Mouse (Mus musculus): ENCODE measurements around the gene Actl10. TPM values are rescaled to one million over a fixed set of nuclear protein-coding genes. Genes with fewer than 3 reads are reported as not detected.
A peak's percentile ranks its signal among the peaks of the same experiment; 100 is the strongest.

The Actl10 gene
- polyA plus RNA-seq, 1 experiment from 2014 or later, result 0.62 TPM

DNA sequence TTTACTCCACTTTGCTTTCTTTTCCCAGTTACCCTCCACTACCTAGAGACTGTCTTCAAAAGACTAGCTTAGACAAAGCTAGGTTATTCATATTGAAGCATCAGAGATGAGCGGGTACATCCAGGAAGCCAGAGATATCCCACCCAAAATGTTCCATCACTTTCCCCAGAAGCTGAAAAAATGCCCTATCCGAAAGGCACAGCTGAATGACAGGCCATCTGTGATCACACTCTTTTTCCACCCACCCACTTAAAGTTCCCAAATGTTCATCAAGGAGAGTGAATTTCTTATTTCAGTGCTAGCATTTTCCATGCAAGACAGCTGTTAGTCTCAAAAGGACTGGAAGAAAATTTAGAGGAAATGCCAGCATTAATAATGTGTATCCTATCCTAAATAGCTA lies 26.3 kb upstream of the Actl10 start:
- ATAC-seq (ENCODE audit: low read depth), result no peak
- WGBS, result 90% methylated on average over 2 of the region's 2 CpGs
- no peak overlapping the region for H3K27ac ChIP-seq (ENCODE audit: low read depth, low read length)
- H3K4me3 ChIP-seq (ENCODE audit: low read depth, low read length), result no peak overlapping the region
- H3K9ac ChIP-seq (replicated peaks; ENCODE audit: low read depth, low read length), result no peak overlapping the region
- no peaks in the 10 kb centered on the region for H3K4me1 ChIP-seq (ENCODE audit: control insufficient read depth, insufficient read depth, low read length)
- no peak overlapping the region for H3K4me2 ChIP-seq (ENCODE audit: low read depth, low read length)
- H3K27me3 ChIP-seq (ENCODE audit: control insufficient read depth, insufficient read depth, low read length), result no peaks in the 10 kb centered on the region
- peaks cover 14% of the 10 kb centered on the region for H3K36me3 ChIP-seq (ENCODE audit: control insufficient read depth, insufficient read depth, low read length)
- no peaks in the 10 kb centered on the region for H3K9me3 ChIP-seq (ENCODE audit: control insufficient read depth, low read length)

- Histone ChIP-seq H3K9me3 (ENCODE audit: control insufficient read depth, low read length) (no peaks in the 10 kb centered on the region), H3K36me3 (ENCODE audit: control insufficient read depth, insufficient read depth, low read length) (peaks cover 20% of the 10 kb centered on the region), H3K4me3 (ENCODE audit: low read depth, low read length) (no peak overlapping the region), H3K4me2 (ENCODE audit: low read depth, low read length) (no peak overlapping the region), H3K27ac (ENCODE audit: low read depth, low read length) (no peak overlapping the region), H3K27me3 (ENCODE audit: control insufficient read depth, insufficient read depth, low read length) (no peaks in the 10 kb centered on the region), H3K4me1 (ENCODE audit: control insufficient read depth, insufficient read depth, low read length) (no peaks in the 10 kb centered on the region), H3K9ac (replicated peaks; ENCODE audit: low read depth, low read length) (no peak overlapping the region)
- WGBS, result 88% methylated on average over 3 of the region's 3 CpGs
- no peak for ATAC-seq (ENCODE audit: low read depth)
Measured at GRCm38 (mm10) chr2:154526531-154526930, 25.0 kb upstream of the Actl10 start.

DNA sequence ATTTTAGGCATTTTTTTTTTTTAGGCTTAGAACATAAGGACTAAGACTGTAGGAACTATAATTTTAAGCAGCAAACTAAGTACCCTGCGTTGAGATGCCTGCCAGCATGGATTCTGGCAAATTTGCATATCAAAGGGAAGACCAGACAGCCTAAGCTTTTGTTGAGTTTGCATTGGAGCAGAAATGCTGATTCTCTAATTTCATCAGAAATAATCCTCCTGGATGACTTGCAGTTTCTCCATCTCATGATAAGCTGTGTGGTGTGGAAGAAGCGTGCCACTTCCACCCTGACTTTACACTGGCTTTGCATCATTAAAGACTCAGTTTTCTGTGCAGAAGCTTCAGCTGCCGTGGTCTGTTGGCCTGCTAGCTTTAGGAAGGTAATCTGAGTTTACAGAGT lies 18.7 kb upstream of the Actl10 start:
- Histone ChIP-seq H3K9ac (replicated peaks; ENCODE audit: low read depth, low read length) (no peak overlapping the region), H3K27ac (ENCODE audit: low read depth, low read length) (no peak overlapping the region), H3K9me3 (ENCODE audit: control insufficient read depth, low read length) (no peaks in the 10 kb centered on the region), H3K36me3 (ENCODE audit: control insufficient read depth, insufficient read depth, low read length) (peaks cover 31% of the 10 kb centered on the region), H3K4me2 (ENCODE audit: low read depth, low read length) (no peak overlapping the region), H3K27me3 (ENCODE audit: control insufficient read depth, insufficient read depth, low read length) (no peaks in the 10 kb centered on the region), H3K4me1 (ENCODE audit: control insufficient read depth, insufficient read depth, low read length) (no peaks in the 10 kb centered on the region), H3K4me3 (ENCODE audit: low read depth, low read length) (no peak overlapping the region)
- no peak for ATAC-seq (ENCODE audit: low read depth)
- WGBS, result 48% methylated on average over 3 of the region's 3 CpGs

- Histone ChIP-seq H3K4me2 (ENCODE audit: low read depth, low read length) (no peak overlapping the region), H3K9me3 (ENCODE audit: control insufficient read depth, low read length) (no peaks in the 10 kb centered on the region), H3K27me3 (ENCODE audit: control insufficient read depth, insufficient read depth, low read length) (no peaks in the 10 kb centered on the region), H3K4me1 (ENCODE audit: control insufficient read depth, insufficient read depth, low read length) (peaks cover 7% of the 10 kb centered on the region; the same call in 1 of the 2 replicates), H3K4me3 (ENCODE audit: low read depth, low read length) (no peak overlapping the region), H3K36me3 (ENCODE audit: control insufficient read depth, insufficient read depth, low read length) (peaks cover 26% of the 10 kb centered on the region), H3K9ac (replicated peaks; ENCODE audit: low read depth, low read length) (no peak overlapping the region), H3K27ac (ENCODE audit: low read depth, low read length) (no peak overlapping the region)
- no peak for ATAC-seq (ENCODE audit: low read depth)
- 94% methylated on average over 12 of the region's 12 CpGs for WGBS
Measured at GRCm38 (mm10) chr2:154534704-154535270, 16.8 kb upstream of the Actl10 start.

DNA sequence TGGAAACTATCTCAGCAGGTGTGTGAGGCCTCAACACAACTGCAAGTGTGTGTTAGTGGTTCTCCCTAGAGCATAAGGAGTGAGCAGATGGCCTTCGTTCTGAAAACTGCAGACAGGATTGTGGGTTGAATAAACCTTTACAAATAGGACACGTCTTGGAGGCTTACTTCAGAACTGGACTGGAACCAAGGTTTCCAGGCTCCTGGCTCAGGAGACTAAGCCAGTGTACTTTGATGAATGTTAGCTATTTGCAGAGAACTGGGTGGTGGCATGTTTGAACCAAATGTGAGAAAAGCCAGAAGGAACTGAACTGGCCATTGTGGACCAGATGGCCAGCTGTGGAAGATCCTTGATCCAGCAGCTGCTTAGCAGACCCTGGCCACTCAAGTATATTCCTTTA lies 13.3 kb upstream of the Actl10 start:
- Histone ChIP-seq H3K4me3 (ENCODE audit: low read depth, low read length) (no peak overlapping the region), H3K9ac (replicated peaks; ENCODE audit: low read depth, low read length) (no peak overlapping the region), H3K27me3 (ENCODE audit: control insufficient read depth, insufficient read depth, low read length) (no peaks in the 10 kb centered on the region), H3K4me1 (ENCODE audit: control insufficient read depth, insufficient read depth, low read length) (peaks cover 7% of the 10 kb centered on the region; the same call in 1 of the 2 replicates), H3K9me3 (ENCODE audit: control insufficient read depth, low read length) (no peaks in the 10 kb centered on the region), H3K4me2 (ENCODE audit: low read depth, low read length) (no peak overlapping the region), H3K27ac (ENCODE audit: low read depth, low read length) (no peak overlapping the region), H3K36me3 (ENCODE audit: control insufficient read depth, insufficient read depth, low read length) (peaks cover 13% of the 10 kb centered on the region)
- 38% methylated on average over 2 of the region's 2 CpGs for WGBS
- ATAC-seq (ENCODE audit: low read depth), result no peak

DNA sequence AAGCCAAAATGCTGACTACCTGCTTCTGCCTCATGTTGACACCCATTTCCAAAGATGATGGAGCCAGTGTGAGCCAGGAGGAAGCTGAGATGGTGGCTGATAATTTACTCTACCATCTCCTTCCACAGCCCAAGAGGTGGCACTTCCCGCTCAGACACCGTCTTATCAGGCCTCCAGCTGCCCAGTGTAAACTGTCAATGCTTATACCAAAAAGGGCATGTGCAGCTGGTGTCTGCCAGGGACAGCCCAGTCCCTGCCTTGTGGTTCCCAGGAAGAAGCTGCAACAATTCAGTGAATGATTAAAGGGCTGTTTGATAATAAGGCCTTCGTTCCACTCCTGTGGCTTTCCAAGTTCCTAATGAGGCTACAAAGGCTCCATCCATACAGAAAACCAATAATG lies 12.9 kb upstream of the Actl10 start:
- Histone ChIP-seq H3K27me3 (ENCODE audit: control insufficient read depth, insufficient read depth, low read length) (no peaks in the 10 kb centered on the region), H3K4me1 (ENCODE audit: control insufficient read depth, insufficient read depth, low read length) (peaks cover 7% of the 10 kb centered on the region; the same call in 1 of the 2 replicates), H3K9ac (replicated peaks; ENCODE audit: low read depth, low read length) (no peak overlapping the region), H3K36me3 (ENCODE audit: control insufficient read depth, insufficient read depth, low read length) (peaks cover 13% of the 10 kb centered on the region), H3K4me2 (ENCODE audit: low read depth, low read length) (no peak overlapping the region), H3K9me3 (ENCODE audit: control insufficient read depth, low read length) (no peaks in the 10 kb centered on the region), H3K4me3 (ENCODE audit: low read depth, low read length) (no peak overlapping the region), H3K27ac (ENCODE audit: low read depth, low read length) (0 out of 2 replicates have a peak overlapping the region, but pooled peaks have one; percentile 16)
- ATAC-seq (ENCODE audit: low read depth), result no peak
- 26% methylated on average over 3 of the region's 3 CpGs for WGBS

DNA sequence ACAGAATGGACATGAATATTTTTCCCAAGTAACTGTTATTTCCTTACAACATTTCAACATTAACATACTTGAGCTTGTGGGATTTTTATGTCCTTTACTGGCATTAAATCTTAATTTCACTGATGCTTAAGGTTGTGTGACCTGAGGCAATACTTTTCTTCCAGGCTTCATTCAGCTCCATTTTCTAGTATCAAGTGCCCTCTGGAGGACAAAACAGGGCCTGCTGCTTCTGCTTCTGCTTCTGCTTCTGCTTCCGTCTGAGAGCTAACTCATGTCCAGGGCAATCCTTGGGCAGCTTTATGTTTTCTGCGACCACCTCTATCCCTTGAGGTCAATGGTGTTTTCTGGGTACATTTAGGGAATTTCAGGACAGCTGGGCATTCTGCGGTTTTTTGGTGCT lies 11.9 kb upstream of the Actl10 start:
- Histone ChIP-seq H3K27ac (ENCODE audit: low read depth, low read length) (no peak overlapping the region), H3K27me3 (ENCODE audit: control insufficient read depth, insufficient read depth, low read length) (no peaks in the 10 kb centered on the region), H3K9me3 (ENCODE audit: control insufficient read depth, low read length) (no peaks in the 10 kb centered on the region), H3K4me3 (ENCODE audit: low read depth, low read length) (no peak overlapping the region), H3K4me1 (ENCODE audit: control insufficient read depth, insufficient read depth, low read length) (peaks cover 7% of the 10 kb centered on the region; the same call in 1 of the 2 replicates), H3K9ac (replicated peaks; ENCODE audit: low read depth, low read length) (no peak overlapping the region), H3K36me3 (ENCODE audit: control insufficient read depth, insufficient read depth, low read length) (peaks cover 11% of the 10 kb centered on the region), H3K4me2 (ENCODE audit: low read depth, low read length) (no peak overlapping the region)
- no peak for ATAC-seq (ENCODE audit: low read depth)
- WGBS, result 64% methylated on average over 3 of the region's 3 CpGs

GRCm38 (mm10) chr2:154541630-154542029 lies 9.9 kb upstream of the Actl10 start:
- Histone ChIP-seq H3K9ac (replicated peaks; ENCODE audit: low read depth, low read length) (no peak overlapping the region), H3K27me3 (ENCODE audit: control insufficient read depth, insufficient read depth, low read length) (no peaks in the 10 kb centered on the region), H3K36me3 (ENCODE audit: control insufficient read depth, insufficient read depth, low read length) (peaks cover 3% of the 10 kb centered on the region), H3K27ac (ENCODE audit: low read depth, low read length) (no peak overlapping the region), H3K4me2 (ENCODE audit: low read depth, low read length) (no peak overlapping the region), H3K4me3 (ENCODE audit: low read depth, low read length) (no peak overlapping the region), H3K9me3 (ENCODE audit: control insufficient read depth, low read length) (no peaks in the 10 kb centered on the region), H3K4me1 (ENCODE audit: control insufficient read depth, insufficient read depth, low read length) (peaks cover 7% of the 10 kb centered on the region; the same call in 1 of the 2 replicates)
- 87% methylated on average over 2 of the region's 2 CpGs for WGBS
- ATAC-seq (ENCODE audit: low read depth), result no peak

GRCm38 (mm10) chr2:154543567-154544347 lies 7.8 kb upstream of the Actl10 start:
- ATAC-seq (ENCODE audit: low read depth), result peak; percentile 44; the same call in 1 of the 2 replicates
- peak overlapping the region; percentile 39; the same call in 1 of the 2 replicates for H3K27ac ChIP-seq (ENCODE audit: low read depth, low read length)

More at GRCm38 (mm10) chr2:154543567-154544347, 7.8 kb upstream of the Actl10 start:
- H3K36me3 ChIP-seq (ENCODE audit: control insufficient read depth, insufficient read depth, low read length), result no peaks in the 10 kb centered on the region
- H3K4me2 ChIP-seq (ENCODE audit: low read depth, low read length), result no peak overlapping the region
- H3K9ac ChIP-seq (replicated peaks; ENCODE audit: low read depth, low read length), result no peak overlapping the region
- 80% methylated on average over 9 of the region's 9 CpGs for WGBS
- no peaks in the 10 kb centered on the region for H3K9me3 ChIP-seq (ENCODE audit: control insufficient read depth, low read length)
- no peak overlapping the region for H3K4me3 ChIP-seq (ENCODE audit: low read depth, low read length)
- peaks cover 4% of the 10 kb centered on the region; the same call in 1 of the 2 replicates for H3K4me1 ChIP-seq (ENCODE audit: control insufficient read depth, insufficient read depth, low read length)
- no peaks in the 10 kb centered on the region for H3K27me3 ChIP-seq (ENCODE audit: control insufficient read depth, insufficient read depth, low read length)
